Mouse (Mus musculus) adrenal gland, adult 18-20 months (tissue): ENCODE results near the gene Ahcyl1. TPM values are rescaled to one million over a fixed set of nuclear protein-coding genes. Genes with fewer than 3 reads are reported as not detected.
"Not testable (repeated sequence)": the region's sequence is repeated elsewhere in the genome, so short reads cannot be mapped to it uniquely, and the experiment has no call there.

Experiments used
- DNase-seq, 2 experiments: peaks; one replicate each; pipeline ENCODE4 v3.0.0; 2021 to 2022; ENCODE audit warnings: low spot score in 2 of 2
- long read RNA-seq, 2 experiments: library from polyadenylated mRNA; stranded (forward); transcript quantifications; one replicate each; pipeline ENCODE4 v2.0.0; 2021
- total RNA-seq, 2 experiments: library from RNA; stranded (reverse); gene quantifications; 1 replicate in 1 of 2; 2 replicates in 1 of 2; pipeline ENCODE4 v1.2.3; 2021

Gene Ahcyl1
- total RNA-seq: 100 to 1,000 TPM; 252 to 308 TPM
- long read RNA-seq, experiment 1, transcript Ahcyl1-201 (17 exons, 3,863 nt): major isoform, 406 of 444 reads
- long read RNA-seq, experiment 1, partial matches to known transcripts: 13 of 444 reads
- long read RNA-seq, experiment 1, other reads (novel, unspliced or antisense): 23 of 444 reads
- long read RNA-seq, experiment 2, transcript Ahcyl1-201 (17 exons, 3,863 nt): major isoform, 356 of 447 reads
- long read RNA-seq, experiment 2, transcript Ahcyl1-205 (10 exons, 1,689 nt): minor isoform, 5 of 447 reads
- long read RNA-seq, experiment 2, partial matches to known transcripts: 52 of 447 reads
- long read RNA-seq, experiment 2, other reads (novel, unspliced or antisense): 34 of 447 reads

DNA sequence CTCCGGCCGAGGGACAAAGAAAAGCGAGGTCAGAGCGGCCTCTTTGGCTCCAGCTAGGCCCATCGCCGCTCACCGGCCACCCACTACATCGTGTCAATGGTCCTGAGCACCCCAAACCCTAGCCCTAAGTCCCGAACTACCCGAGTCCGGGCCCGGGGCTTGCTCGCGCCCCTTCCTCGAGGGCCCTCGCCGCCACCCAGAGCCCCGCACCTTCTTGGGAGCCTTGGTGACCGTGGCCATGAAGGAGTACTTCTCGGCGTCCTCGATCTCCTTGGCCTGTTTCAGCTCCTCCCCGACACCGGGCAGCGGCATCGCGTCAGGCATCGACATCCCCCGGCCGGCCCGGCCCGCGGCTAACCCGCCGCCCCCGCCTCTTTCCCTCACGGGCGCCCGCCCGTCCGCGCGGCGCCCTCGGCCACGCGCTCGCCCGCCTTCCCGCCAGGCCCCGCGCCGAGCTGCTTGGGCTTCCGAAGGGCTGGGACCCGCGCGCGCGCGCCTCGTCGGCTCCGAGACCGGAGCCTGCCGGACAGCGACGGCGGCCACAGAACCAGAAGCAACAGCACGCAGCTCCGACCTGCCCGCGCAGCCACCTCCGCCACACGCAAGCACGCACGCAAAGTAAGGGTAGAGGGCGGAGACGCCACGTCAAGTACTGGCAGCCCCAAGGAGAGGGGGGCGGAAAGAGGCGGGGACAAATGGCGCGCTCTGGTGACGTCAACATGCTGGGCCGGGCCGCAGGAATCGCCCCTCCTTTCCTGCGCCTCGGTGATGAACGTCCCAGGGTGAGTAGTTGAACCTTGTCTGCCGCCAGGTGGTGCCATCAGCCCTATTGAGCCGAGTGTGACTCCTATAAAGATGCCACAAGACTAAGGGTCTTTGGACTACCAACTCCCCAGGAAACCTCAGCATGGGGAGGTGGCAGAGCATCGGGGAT lies at the start of gene Ahcyl1:
Gene Ahcyl1, minus strand, starts transcription at position 613 of the 934 bp plus-strand sequence.
- DNase-seq: peak; percentile 98

- no peak for DNase-seq
Observed at GRCm38 (mm10) chr3:107746026-107746425, 49.7 kb upstream of the Ahcyl1 start.

GRCm38 (mm10) chr3:107743650-107744049 lies 47.3 kb upstream of the Ahcyl1 start:
- DNase-seq: no peak

GRCm38 (mm10) chr3:107743107-107743506 lies 46.7 kb upstream of the Ahcyl1 start:
- DNase-seq: no peak

DNA sequence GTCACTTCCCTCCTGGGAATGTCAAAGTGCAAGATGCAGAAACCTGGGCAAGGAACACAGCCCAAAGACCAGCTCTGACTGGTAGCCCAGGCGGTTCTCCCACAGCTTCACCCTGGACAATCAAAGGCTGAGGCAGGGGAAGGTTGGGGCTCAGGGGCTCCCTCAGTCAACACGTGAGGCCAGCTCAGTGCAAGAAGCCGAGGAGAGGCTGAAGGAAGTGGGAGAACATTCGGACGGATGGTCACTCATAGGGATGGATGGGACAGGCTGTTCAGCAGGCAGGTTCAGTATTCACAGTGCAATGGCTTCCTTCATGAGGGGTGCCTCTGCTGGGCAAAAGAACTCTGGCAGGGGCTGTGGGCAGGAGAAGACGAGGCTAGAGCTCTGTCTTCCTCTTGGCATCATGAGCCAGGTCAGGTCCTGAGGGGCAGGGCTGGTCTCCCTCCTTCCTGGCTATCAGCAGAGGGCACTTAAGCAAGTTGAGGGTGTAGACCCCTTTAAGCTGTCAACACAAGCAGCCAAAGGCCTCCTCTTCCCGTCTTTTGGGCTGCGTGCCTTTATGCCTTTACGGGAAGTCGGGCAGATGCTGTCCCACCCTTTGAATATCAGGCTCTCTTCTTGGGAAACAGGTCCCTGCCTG lies 45.8 kb upstream of the Ahcyl1 start:
- no peak for DNase-seq

- no peak for DNase-seq
Observed at GRCm38 (mm10) chr3:107741387-107741786, 45.0 kb upstream of the Ahcyl1 start.

DNA sequence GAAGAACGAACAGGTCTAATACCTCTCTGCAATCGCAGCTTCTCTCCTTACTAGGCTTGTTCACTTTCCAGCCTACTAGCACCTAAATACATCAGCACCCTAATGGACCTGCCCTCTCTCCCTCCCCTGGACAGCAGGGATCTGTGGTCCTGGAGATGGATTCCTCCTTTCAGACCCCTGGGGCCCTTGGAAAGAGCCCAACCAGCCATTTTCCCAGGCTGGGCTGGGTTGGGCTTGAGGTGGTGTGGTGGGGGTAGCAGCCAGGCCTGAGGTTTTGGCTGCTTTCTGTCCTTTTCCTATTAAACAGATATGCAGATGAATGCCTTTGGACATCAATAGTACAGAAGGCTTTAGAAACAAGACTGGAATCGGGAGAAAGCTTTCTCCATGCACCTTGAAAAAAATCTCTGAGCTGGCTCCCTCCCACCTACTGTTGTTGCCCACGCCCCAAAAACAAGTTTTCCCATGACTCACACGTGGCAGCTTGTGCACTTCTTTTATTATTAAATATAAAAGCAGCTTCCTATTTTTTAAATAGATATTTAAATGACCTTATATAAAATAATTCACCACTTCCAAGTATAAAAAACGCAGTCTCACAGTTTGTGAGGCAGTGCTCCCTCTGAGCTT lies 44.3 kb upstream of the Ahcyl1 start:
- no peak for DNase-seq

GRCm38 (mm10) chr3:107739966-107740365 lies 43.6 kb upstream of the Ahcyl1 start:
- DNase-seq: no peak

- no peak for DNase-seq
Observed at GRCm38 (mm10) chr3:107739456-107739855, 43.1 kb upstream of the Ahcyl1 start.

DNA sequence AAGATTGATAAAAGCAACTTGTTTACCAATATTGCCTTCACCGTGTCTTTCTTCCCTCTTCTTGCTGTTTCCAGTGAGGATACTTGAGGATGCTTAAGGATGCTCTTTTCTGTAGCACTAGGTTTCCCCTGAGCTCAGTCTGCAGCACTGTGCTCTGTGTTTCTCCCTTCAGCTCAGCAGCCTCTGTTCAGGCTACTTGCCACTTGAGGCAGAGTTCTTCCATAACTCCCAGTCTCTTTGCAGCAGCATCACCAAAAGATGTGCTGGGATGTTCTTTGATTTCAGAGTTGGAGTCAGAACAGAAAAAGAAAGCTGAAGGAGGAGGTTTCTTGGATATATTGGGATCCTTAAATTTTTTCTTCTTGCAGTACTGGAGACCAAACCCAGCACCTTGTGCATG lies 42.3 kb upstream of the Ahcyl1 start:
- no peak for DNase-seq

DNA sequence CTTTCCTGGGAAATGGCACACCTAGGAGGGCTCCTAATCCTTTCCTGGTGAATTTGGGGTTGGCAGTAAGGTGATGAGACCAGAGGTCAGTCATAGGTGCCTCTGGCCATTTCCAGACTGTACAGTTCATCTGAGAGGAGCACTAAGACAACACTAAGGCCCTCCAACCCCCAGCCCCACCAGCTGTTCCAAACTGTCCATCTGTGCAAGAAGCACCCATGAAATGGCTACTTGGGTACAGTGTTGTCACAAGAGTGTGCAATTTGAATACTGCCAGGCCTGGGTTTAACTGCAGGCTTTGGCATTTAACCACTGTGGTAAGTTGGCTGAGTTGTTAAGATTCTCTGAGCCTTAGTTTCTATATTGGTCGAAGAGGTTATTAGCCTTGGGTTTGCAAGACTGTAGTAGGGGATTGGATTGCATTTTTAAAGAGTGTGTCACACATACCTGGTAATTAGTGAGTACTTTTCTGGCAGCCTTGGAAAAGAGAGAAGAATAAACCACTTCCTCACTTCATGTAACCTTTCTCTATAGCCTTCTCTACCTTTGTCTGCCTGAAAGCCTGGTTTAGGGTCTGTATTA lies 41.3 kb upstream of the Ahcyl1 start:
- DNase-seq: no peak

- DNase-seq: not testable (repeated sequence)
Observed at GRCm38 (mm10) chr3:107735620-107736019, 39.3 kb upstream of the Ahcyl1 start.

DNA sequence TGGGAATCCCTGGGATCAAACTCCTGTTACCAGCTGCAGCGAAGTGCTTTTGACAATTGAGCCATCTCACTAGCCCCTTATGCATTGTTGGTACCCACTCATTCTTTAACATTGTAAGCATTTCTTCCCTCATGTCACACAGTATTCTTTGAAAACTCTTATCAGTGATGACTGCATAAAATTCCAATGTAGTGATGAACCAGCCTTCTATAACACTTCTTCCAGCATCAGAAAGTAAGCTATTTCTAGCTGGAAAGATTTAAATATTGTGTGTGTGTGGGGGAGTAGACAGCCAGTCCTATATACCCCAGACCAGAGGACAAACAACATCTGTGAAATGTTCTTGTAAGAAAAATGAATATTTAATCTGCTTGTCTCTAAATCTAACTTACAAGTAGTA lies 37.0 kb upstream of the Ahcyl1 start:
- DNase-seq: no peak

GRCm38 (mm10) chr3:107730236-107730635 lies 33.9 kb upstream of the Ahcyl1 start:
- no peak for DNase-seq

DNA sequence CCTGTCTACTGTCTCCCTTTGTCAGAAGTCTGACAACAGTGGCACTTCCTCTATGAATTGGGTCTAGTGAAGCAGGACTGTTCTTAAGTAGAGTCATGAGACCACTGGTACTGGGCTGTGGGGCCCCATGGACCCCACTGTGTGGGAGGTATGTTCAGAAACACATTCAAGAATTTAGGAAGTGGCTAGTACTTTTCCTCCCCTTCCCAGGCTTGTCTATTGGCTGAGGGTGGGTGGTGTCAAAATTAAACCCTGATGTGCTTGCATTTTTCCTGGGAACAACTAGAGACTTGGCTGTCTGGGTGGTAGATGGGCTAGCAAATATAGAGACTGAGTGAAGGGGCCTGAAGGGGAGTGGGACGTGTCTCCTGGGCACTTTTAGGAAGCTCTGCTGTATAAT lies 32.1 kb upstream of the Ahcyl1 start:
- no peak for DNase-seq

GRCm38 (mm10) chr3:107715971-107716370 lies 19.6 kb upstream of the Ahcyl1 start:
- no peak for DNase-seq

- no peak for DNase-seq
Observed at GRCm38 (mm10) chr3:107714276-107714933, 18.0 kb upstream of the Ahcyl1 start.

GRCm38 (mm10) chr3:107712081-107712480 lies 15.7 kb upstream of the Ahcyl1 start:
- DNase-seq: no peak

DNA sequence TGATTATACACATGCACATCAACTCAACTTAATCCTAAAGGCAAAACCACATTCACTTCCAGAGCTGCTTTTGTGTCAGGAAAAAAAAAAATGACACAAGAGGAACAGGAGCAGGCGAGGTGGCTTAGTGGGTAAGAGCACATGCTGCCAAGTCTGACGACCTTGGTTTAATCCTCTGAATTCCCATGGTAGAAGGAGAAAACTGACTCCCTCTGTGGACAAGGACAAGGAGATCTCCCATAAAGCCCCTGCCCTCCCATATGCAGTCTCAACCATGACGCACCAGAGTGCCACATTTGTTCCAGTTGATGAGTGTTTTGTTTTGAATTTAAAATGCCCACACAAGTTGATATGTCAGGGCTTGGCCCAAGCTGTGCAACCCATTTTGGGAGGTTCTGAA lies 12.8 kb upstream of the Ahcyl1 start:
- no peak for DNase-seq

GRCm38 (mm10) chr3:107707239-107707638 lies 10.9 kb upstream of the Ahcyl1 start:
- DNase-seq: no peak
